Mouse (Mus musculus) cortical plate, adult 2 months (tissue): ENCODE measurements at regions not wholly inside any gene's neighbourhood (a gene's known extent, or its start where the extent isn't known, plus 50 kb on each side); places are given as distances from the start of the nearest gene placed in this dataset.

Experiments
- CTCF ChIP-seq: fragments of 200-500 bp; IDR thresholded peaks from 2 replicates; pipeline ENCODE4 v1.5.1; 2011; ENCODE audit warnings: mild to moderate bottlenecking, control low read depth, low read length; ENCODE audit not compliant: insufficient read depth; ENCODE audit errors: extremely low read depth
- POLR2A ChIP-seq: fragments of 200-500 bp; IDR thresholded peaks from 2 replicates; pipeline ENCODE4 v1.6.1; 2011; ENCODE audit warnings: mild to moderate bottlenecking, low read length, control low read depth; ENCODE audit not compliant: insufficient read depth; ENCODE audit errors: extremely low read depth

- no peak for TF ChIP-seq CTCF
- no peak for TF ChIP-seq POLR2A
Observed at GRCm38 (mm10) chr14:114656636-114657035, 435.4 kb upstream of the Gpc5 start.
